Mouse (Mus musculus) MEL (cell line): ENCODE data around the gene Tbc1d17.

Experiments used
- CTCF ChIP-seq, 3 experiments: IDR thresholded peaks in 2 of 3; conservative IDR thresholded peaks in 1 of 3; 2 replicates each; pipeline ENCODE4 v1.5.1; 2011 to 2012; ENCODE audit warnings: low read length in 3 of 3, low read depth in 2 of 3, mild to moderate bottlenecking in 2 of 3, improper control_type of control experiment in 1 of 3, inconsistent platforms in 1 of 3, mixed read lengths in 1 of 3, moderate library complexity in 1 of 3; ENCODE audit not compliant: control insufficient read depth in 1 of 3, insufficient read depth in 1 of 3, poor library complexity in 1 of 3, severe bottlenecking in 1 of 3
- NRF1 ChIP-seq: IDR thresholded peaks from 2 replicates; pipeline ENCODE4 v1.6.1; 2014; ENCODE audit warnings: low read depth, mild to moderate bottlenecking, inconsistent platforms, low read length, improper control_type of control experiment, moderate library complexity; ENCODE audit not compliant: poor library complexity, insufficient read depth, severe bottlenecking

DNA sequence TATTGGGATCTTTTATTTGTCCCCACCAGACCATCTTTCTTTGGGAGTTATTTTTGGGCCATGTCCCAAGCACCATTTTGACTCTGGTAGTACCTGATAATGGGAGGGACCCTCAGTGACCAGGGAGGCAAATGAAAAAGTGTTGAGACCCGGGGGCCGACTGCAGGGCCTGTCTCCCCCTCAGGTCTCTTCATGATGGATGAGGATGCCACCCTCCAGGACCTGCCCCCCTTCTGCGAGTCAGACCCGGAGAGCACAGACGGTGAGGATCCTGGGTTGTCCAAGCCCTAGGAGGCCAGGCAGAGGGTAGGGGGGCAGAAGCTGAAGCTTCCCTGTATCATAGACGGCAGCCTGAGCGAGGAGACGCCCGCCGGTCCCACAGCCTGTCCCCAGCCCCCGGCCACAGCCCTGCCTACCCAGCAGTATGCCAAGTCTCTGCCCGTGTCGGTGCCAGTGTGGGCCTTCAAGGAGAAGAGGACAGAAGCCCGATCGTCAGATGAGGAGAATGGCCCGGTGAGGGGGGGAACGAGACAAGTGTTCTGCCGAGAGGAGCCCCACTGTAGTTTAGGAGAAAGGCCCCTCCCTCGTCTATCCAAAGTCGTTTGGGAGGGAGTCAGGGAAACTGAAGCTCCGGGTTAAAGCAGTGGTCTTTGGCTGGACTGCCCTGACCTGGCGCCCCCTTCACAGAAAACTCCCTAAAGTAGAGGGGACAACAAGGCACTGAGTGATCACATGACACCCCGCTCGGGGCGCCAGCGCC, 4.9 kb upstream of the Tbc1d17 start:
- TF ChIP-seq NRF1 (no peak), CTCF (IDR thresholded peaks at IDR 0.05 in 2 of 3, conservative IDR thresholded peaks at IDR 0.05 in 1 of 3; ENCODE audit: control insufficient read depth in 1 of 3, insufficient read depth in 1 of 3, low read depth in 2 of 3, low read length in 3 of 3, poor library complexity in 1 of 3, severe bottlenecking in 1 of 3) (no peak)
